Mouse (Mus musculus) CH12.LX (cell line): ENCODE data around the gene Ddx11. TPM values are rescaled to one million over a fixed set of nuclear protein-coding genes. Genes with fewer than 3 reads are reported as not detected.

Source experiments
- DNase-seq: peaks from one replicate; pipeline ENCODE4 v3.0.0-alpha.2; 2013; ENCODE audit errors: extremely low read depth
- H3K27ac ChIP-seq: 2 replicates; pipeline ENCODE4 v1.5.1; 2012; ENCODE audit warnings: low read depth, mild to moderate bottlenecking, control low read depth, moderate library complexity; ENCODE audit not compliant: insufficient read depth
- H3K27me3 ChIP-seq: replicated peaks from 2 replicates; pipeline ENCODE3; 2012; ENCODE audit warnings: inconsistent platforms
- H3K36me3 ChIP-seq, 2 experiments: replicated peaks in 1 of 2; 2 replicates each; pipeline versions ENCODE3 to v1.6.1; 2012; ENCODE audit warnings: inconsistent platforms in 1 of 2, low read length in 1 of 2, mild to moderate bottlenecking in 1 of 2, mixed read lengths in 1 of 2, moderate library complexity in 1 of 2; ENCODE audit not compliant: control insufficient read depth in 1 of 2, insufficient read depth in 1 of 2
- H3K4me1 ChIP-seq, 2 experiments: 2 replicates each; pipeline ENCODE4 v1.6.1; 2012; ENCODE audit warnings: inconsistent platforms in 1 of 2, moderate library complexity in 1 of 2; ENCODE audit not compliant: insufficient read depth in 2 of 2, control insufficient read depth in 1 of 2
- H3K4me2 ChIP-seq: 2 replicates; pipeline ENCODE4 v1.6.1; 2012; ENCODE audit warnings: low read depth, mild to moderate bottlenecking, control low read depth; ENCODE audit not compliant: poor library complexity, insufficient read depth, severe bottlenecking
- H3K4me3 ChIP-seq, 3 experiments: fragments of 150-350 bp in 1 of 3; sonication (generic) in 1 of 3; replicated peaks in 1 of 3; 2 replicates each; pipeline versions ENCODE3 to v1.5.1; 2011 to 2012; ENCODE audit warnings: low read depth in 2 of 3, low read length in 2 of 3, mild to moderate bottlenecking in 2 of 3, moderate library complexity in 2 of 3, control low read depth in 1 of 3, improper control_type of control experiment in 1 of 3, inconsistent platforms in 1 of 3, mixed read lengths in 1 of 3; ENCODE audit not compliant: poor library complexity in 1 of 3
- H3K79me2 ChIP-seq: replicated peaks from 2 replicates; pipeline ENCODE4 v1.6.1; 2012; ENCODE audit warnings: mild to moderate bottlenecking, moderate library complexity; ENCODE audit not compliant: control insufficient read depth, poor library complexity, insufficient read depth, severe bottlenecking; ENCODE audit errors: extremely low read depth
- H3K9ac ChIP-seq: 2 replicates; pipeline ENCODE4 v1.6.1; 2012; ENCODE audit warnings: low read depth, mild to moderate bottlenecking, control low read depth, moderate library complexity; ENCODE audit not compliant: insufficient read depth
- H3K9me3 ChIP-seq: replicated peaks from 2 replicates; pipeline ENCODE3; 2012; ENCODE audit warnings: low read length, inconsistent platforms, mixed read lengths
- BHLHE40 ChIP-seq: IDR thresholded peaks from 2 replicates; pipeline ENCODE4 v1.6.1; 2011; ENCODE audit warnings: mild to moderate bottlenecking, low read depth, low read length, improper control_type of control experiment
- CHD2 ChIP-seq: IDR thresholded peaks from 2 replicates; pipeline ENCODE4 v1.6.1; 2011; ENCODE audit warnings: low read length, improper control_type of control experiment
- CTCF ChIP-seq, 2 experiments: IDR thresholded peaks in 1 of 2; conservative IDR thresholded peaks in 1 of 2; 2 replicates each; pipeline ENCODE4 v1.5.1; 2011 to 2012; ENCODE audit warnings: low read depth in 2 of 2, low read length in 2 of 2, improper control_type of control experiment in 1 of 2, inconsistent platforms in 1 of 2, mild to moderate bottlenecking in 1 of 2, moderate library complexity in 1 of 2
- E2F4 ChIP-seq: IDR thresholded peaks from 2 replicates; pipeline ENCODE4 v1.6.1; 2011; ENCODE audit warnings: low read depth, low read length, improper control_type of control experiment; ENCODE audit not compliant: insufficient replicate concordance
- ELF1 ChIP-seq: IDR thresholded peaks from 2 replicates; pipeline ENCODE4 v1.6.1; 2014; ENCODE audit warnings: low read depth, mild to moderate bottlenecking, inconsistent platforms, low read length, improper control_type of control experiment
- ETS1 ChIP-seq: conservative IDR thresholded peaks from 2 replicates; pipeline ENCODE4 v1.6.1; 2012; ENCODE audit warnings: low read depth, mild to moderate bottlenecking, inconsistent platforms, low read length, improper control_type of control experiment, moderate library complexity
- GABPA ChIP-seq: IDR thresholded peaks from 2 replicates; pipeline ENCODE4 v1.6.1; 2012; ENCODE audit warnings: low read depth, low read length, improper control_type of control experiment, inconsistent platforms; ENCODE audit not compliant: insufficient replicate concordance
- JUN ChIP-seq: IDR thresholded peaks from 2 replicates; pipeline ENCODE4 v1.6.1; 2011; ENCODE audit warnings: low read depth, mild to moderate bottlenecking, low read length, improper control_type of control experiment, moderate library complexity; ENCODE audit not compliant: insufficient read depth
- JUND ChIP-seq: conservative IDR thresholded peaks from 2 replicates; pipeline ENCODE4 v1.6.1; 2011; ENCODE audit warnings: low read depth, low read length, improper control_type of control experiment
- MAFK ChIP-seq: IDR thresholded peaks from 2 replicates; pipeline ENCODE4 v1.6.1; 2011; ENCODE audit warnings: low read length, improper control_type of control experiment; ENCODE audit not compliant: insufficient replicate concordance
- MEF2A ChIP-seq: IDR thresholded peaks from 2 replicates; pipeline ENCODE4 v1.6.1; 2014; ENCODE audit warnings: low read depth, mild to moderate bottlenecking, inconsistent platforms, low read length, improper control_type of control experiment, borderline replicate concordance
- MXI1 ChIP-seq: IDR thresholded peaks from 2 replicates; pipeline ENCODE4 v1.6.1; 2011; ENCODE audit warnings: mild to moderate bottlenecking, low read depth, low read length, improper control_type of control experiment
- MYC ChIP-seq: IDR thresholded peaks from 2 replicates; pipeline ENCODE4 v1.6.1; 2011; ENCODE audit warnings: low read depth, mild to moderate bottlenecking, improper control_type of control experiment, low read length
- PAX5 ChIP-seq: IDR thresholded peaks from 2 replicates; pipeline ENCODE4 v1.6.1; 2012; ENCODE audit warnings: low read length, inconsistent platforms, mixed read lengths
- RCOR1 ChIP-seq: conservative IDR thresholded peaks from 2 replicates; pipeline ENCODE4 v1.6.1; 2012; ENCODE audit warnings: low read depth, mild to moderate bottlenecking, inconsistent platforms, low read length, improper control_type of control experiment
- SIN3A ChIP-seq: IDR thresholded peaks from 2 replicates; pipeline ENCODE4 v1.6.1; 2012; ENCODE audit warnings: low read length, improper control_type of control experiment, inconsistent platforms
- TCF12 ChIP-seq: IDR thresholded peaks from 2 replicates; pipeline ENCODE4 v1.6.1; 2014; ENCODE audit warnings: low read depth, mild to moderate bottlenecking, inconsistent platforms, low read length, improper control_type of control experiment
- UBTF ChIP-seq: IDR thresholded peaks from 2 replicates; pipeline ENCODE4 v1.6.1; 2012; ENCODE audit warnings: low read depth, mild to moderate bottlenecking, inconsistent platforms, low read length, improper control_type of control experiment, moderate library complexity
- USF1 ChIP-seq: IDR thresholded peaks from 2 replicates; pipeline ENCODE4 v1.6.1; 2014; ENCODE audit warnings: low read depth, mild to moderate bottlenecking, inconsistent platforms, low read length, improper control_type of control experiment
- ZKSCAN1 ChIP-seq: IDR thresholded peaks from 2 replicates; pipeline ENCODE4 v1.6.1; 2012; ENCODE audit warnings: low read depth, inconsistent platforms, low read length, improper control_type of control experiment, borderline replicate concordance
- dilution Hi-C: fragments of 300-500 bp; cut with MboI; formaldehyde crosslinking; loops from 2 replicates; pipeline ENCODE4 v1.14.3; 2020; ENCODE audit warnings: low sequenced_read_pairs; ENCODE audit not compliant: extremely low pct_unique_long_range_greater_than_20kb, extremely low pct_ligation_motif_present
- in situ Hi-C: fragments of 300-500 bp; cut with MboI; formaldehyde crosslinking; loops from 3 replicates; pipeline ENCODE4 v1.14.3; 2019; ENCODE audit warnings: low sequenced_read_pairs, low pct_ligation_motif_present, low pct_unique_long_range_greater_than_20kb, mixed read lengths
- polyA plus RNA-seq: library from polyadenylated mRNA; unstranded; fragments of >175 nt; gene quantifications from 2 replicates; pipeline ENCODE4 v1.2.1, GENCODE M21; 2012; ENCODE audit warnings: low read depth; ENCODE audit not compliant: insufficient read length
- total RNA-seq, 2 experiments: library from RNA; depleted of rRNA; stranded (reverse); fragments of 300-350 nt in 1 of 2; fragments of >200 nt in 1 of 2; gene quantifications; 2 replicates each; pipeline ENCODE4 v1.2.3; 2012 to 2014

Ddx11 gene
- total and polyA plus RNA-seq, 3 experiments: 11.8 to 21.5 (median 17.8) TPM

DNA sequence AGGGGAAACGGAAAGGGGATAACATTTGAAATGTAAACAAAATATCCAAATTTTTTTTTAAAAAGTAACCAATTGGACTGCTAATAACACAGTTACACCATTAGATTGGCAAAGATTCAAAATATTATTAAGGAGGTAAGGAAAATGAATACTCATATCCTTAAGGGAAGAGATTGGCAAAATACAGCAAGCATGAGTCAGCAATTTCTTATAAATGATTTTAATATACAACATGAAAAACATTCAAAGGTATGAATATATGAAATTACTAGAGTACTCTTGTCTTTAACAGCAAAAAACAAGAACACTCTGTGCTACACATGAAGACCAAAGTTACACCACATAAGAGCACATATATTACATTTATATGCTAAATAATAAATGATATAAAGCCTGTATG is 38.3 kb upstream of the Ddx11 start:
- DNase-seq: no peak
- Histone ChIP-seq H3K4me3 (no peak overlapping the region), H3K27me3 (no peaks in the 10 kb centered on the region), H3K27ac (no peak overlapping the region), H3K4me2 (no peak overlapping the region), H3K36me3 (peaks cover 21 to 59% of the 10 kb centered on the region in 2 experiments), H3K9ac (no peak overlapping the region), H3K79me2 (no peaks in the 10 kb centered on the region; the same call in 1 of the 2 replicates), H3K9me3 (no peaks in the 10 kb centered on the region), H3K4me1 (no peaks in the 10 kb centered on the region)
- in situ Hi-C loops: no loop called here
- dilution Hi-C loops: no loop called here
- TF ChIP-seq MEF2A: no peak
- TF ChIP-seq JUND: no peak
- TF ChIP-seq CHD2: no peak
- TF ChIP-seq MAFK: 0 out of 2 replicates have a peak, but pooled peaks have one; percentile 38

DNA sequence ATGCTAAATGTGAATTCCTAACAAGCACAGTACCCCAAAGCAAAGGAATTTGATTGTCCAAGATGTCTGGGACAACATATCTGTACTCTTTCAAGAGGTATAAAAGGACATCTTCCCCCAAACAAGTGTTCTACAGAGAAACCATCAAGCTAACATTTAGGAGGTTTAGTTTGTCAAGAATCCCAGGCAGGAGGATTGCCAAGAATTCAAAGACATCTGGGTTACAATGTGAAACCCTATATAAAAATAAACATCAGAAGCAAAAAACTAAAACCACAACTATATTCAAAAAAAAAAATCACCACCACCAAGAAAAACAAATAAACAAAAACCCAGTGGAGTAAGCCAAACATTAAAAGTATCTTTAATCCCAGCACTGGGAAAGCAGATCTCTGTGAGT is 33.1 kb upstream of the Ddx11 start:
- no peak overlapping the region for H3K9ac ChIP-seq
- in situ Hi-C loops (no loop called here), dilution Hi-C loops (no loop called here)
- H3K9me3 ChIP-seq: no peaks in the 10 kb centered on the region
- no peak overlapping the region for H3K27ac ChIP-seq
- no peaks in the 10 kb centered on the region for H3K27me3 ChIP-seq
- H3K4me2 ChIP-seq: no peak overlapping the region
- H3K4me3 ChIP-seq: no peak overlapping the region
- no peak for TF ChIP-seq JUND
- no peak for TF ChIP-seq UBTF
- TF ChIP-seq ETS1: no peak
- no peak for TF ChIP-seq E2F4
- no peak for TF ChIP-seq PAX5
- no peak for TF ChIP-seq BHLHE40
- no peak for TF ChIP-seq CHD2
- TF ChIP-seq CTCF (conservative IDR thresholded peaks at IDR 0.05 in 1 of 2, IDR thresholded peaks at IDR 0.05 in 1 of 2; ENCODE audit: low read depth in 2 of 2, low read length in 2 of 2): no peak
- TF ChIP-seq ZKSCAN1: no peak
- TF ChIP-seq ELF1: no peak
- no peak for TF ChIP-seq SIN3A
- no peak for TF ChIP-seq MYC
- no peak for TF ChIP-seq TCF12
- no peak for TF ChIP-seq RCOR1
- no peak for TF ChIP-seq MEF2A
- no peak for TF ChIP-seq GABPA
- TF ChIP-seq USF1: no peak
- no peak for TF ChIP-seq MXI1
- no peak for TF ChIP-seq JUN
- H3K79me2 ChIP-seq: peaks cover 8% of the 10 kb centered on the region
- H3K4me1 ChIP-seq: no peaks in the 10 kb centered on the region
- H3K36me3 ChIP-seq: peaks cover 17 to 57% of the 10 kb centered on the region in 2 experiments
- DNase-seq: no peak
